Mouse (Mus musculus) effector memory CD4-positive, alpha-beta T cell, adult 7 months (primary cell): ENCODE data around the gene Sypl2. TPM values are rescaled to one million over a fixed set of nuclear protein-coding genes. Genes with fewer than 3 reads are reported as not detected.

ENCODE experiments used
- polyA plus RNA-seq: library from polyadenylated mRNA; unstranded; fragments of 100-300 nt; shearing (Covaris generic); gene quantifications from one replicate; pipeline ENCODE4 v1.2.1, GENCODE M21; 2017

Sypl2 gene
- not detected for polyA plus RNA-seq

GRCm38 (mm10) chr3:108226558-108227350 lies at the start of gene Sypl2:
Gene Sypl2 (minus strand): TSS chr3:108226648.

GRCm38 (mm10) chr3:108256719-108257637 lies 30.5 kb upstream of the Sypl2 start, which contains the start of gene Psma5:
Gene Psma5 (plus strand): TSS chr3:108256926.

DNA sequence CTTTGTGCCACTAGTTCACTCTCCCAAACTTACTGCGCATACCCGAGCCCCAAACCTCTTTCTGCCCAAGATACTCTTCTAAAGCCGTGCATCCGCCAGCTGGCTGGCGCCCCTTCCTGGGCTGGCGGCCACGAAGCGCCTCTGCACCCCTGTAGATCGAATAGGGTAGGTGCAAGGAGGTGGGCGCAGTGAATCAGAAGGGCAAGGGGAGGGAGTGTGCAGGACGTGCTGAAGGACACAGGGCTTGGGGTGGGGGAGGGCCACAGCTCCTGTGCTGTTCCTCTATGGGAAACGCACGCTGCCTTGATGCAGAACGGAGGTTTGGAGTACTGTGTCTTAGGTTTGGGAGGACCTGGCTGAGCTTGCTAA lies 15.7 kb downstream of the Sypl2 start, which contains the start of gene Atxn7l2:
TSS of gene Atxn7l2 (minus strand) at position 164 of the 369 bp plus-strand sequence.

GRCm38 (mm10) chr3:108200329-108201323 lies 25.8 kb downstream of the Sypl2 start, which contains the start of gene Cyb561d1:
Gene Cyb561d1 (minus strand): TSS chr3:108201212.

GRCm38 (mm10) chr3:108186098-108187047 lies 40.1 kb downstream of the Sypl2 start, which contains the start of gene Amigo1:
Gene Amigo1 (plus strand): TSS chr3:108186335.

Other genes with a start within 250 kb of the Sypl2 start
- not detected for gene Gstm2, start 240.2 kb downstream of the Sypl2 start, polyA plus RNA-seq
- 0.67 TPM for gene Gstm1, start 208.7 kb downstream of the Sypl2 start, polyA plus RNA-seq
- gene Gstm4, start 181.8 kb downstream of the Sypl2 start, polyA plus RNA-seq = 3.4 TPM
- 23.5 TPM for gene Ampd2, start 140.0 kb downstream of the Sypl2 start, polyA plus RNA-seq
- not detected for gene Gnat2, start 133.9 kb downstream of the Sypl2 start, polyA plus RNA-seq
- gene Gnai3, start 80.5 kb downstream of the Sypl2 start, polyA plus RNA-seq = 175 TPM
- gene Gpr61, start 71.8 kb downstream of the Sypl2 start, polyA plus RNA-seq = not detected
- gene Amigo1, start 40.3 kb downstream of the Sypl2 start, polyA plus RNA-seq = 1.4 TPM
- gene Cyb561d1, start 25.4 kb downstream of the Sypl2 start, polyA plus RNA-seq = 14.3 TPM
- 14.2 TPM for gene Atxn7l2, start 15.7 kb downstream of the Sypl2 start, polyA plus RNA-seq
- 59.2 TPM for gene Psma5, start 30.3 kb upstream of the Sypl2 start, polyA plus RNA-seq
- 0.09 TPM for gene Sort1, start 57.4 kb upstream of the Sypl2 start, polyA plus RNA-seq
- not detected for gene Mybphl, start 138.3 kb upstream of the Sypl2 start, polyA plus RNA-seq
- 1.9 TPM for gene Psrc1, start 157.2 kb upstream of the Sypl2 start, polyA plus RNA-seq
- gene Celsr2, start 188.9 kb upstream of the Sypl2 start, polyA plus RNA-seq = 0.72 TPM
- 126 TPM for gene Sars, start 218.6 kb upstream of the Sypl2 start, polyA plus RNA-seq